Mouse (Mus musculus) C2C12 (cell line): Measurements from ENCODE around the gene Slc7a1.

Experiments
- CEBPB ChIP-seq: IDR thresholded peaks from one replicate; pipeline ENCODE4 v1.6.1; 2011; ENCODE audit warnings: low read depth, mild to moderate bottlenecking, control low read depth, moderate library complexity
- CTCF ChIP-seq: IDR thresholded peaks from one replicate; pipeline ENCODE4 v1.5.1; 2011; ENCODE audit not compliant: control insufficient read depth, insufficient read depth, insufficient read length
- MYOD1 ChIP-seq: IDR thresholded peaks from one replicate; pipeline ENCODE4 v1.6.1; 2011; ENCODE audit warnings: low read depth; ENCODE audit not compliant: control insufficient read depth, insufficient read length
- MYOG ChIP-seq: IDR thresholded peaks from one replicate; pipeline ENCODE4 v1.6.1; 2011; ENCODE audit not compliant: control insufficient read depth, insufficient read length; ENCODE audit errors: extremely low read depth
- USF1 ChIP-seq: IDR thresholded peaks from one replicate; pipeline ENCODE4 v1.6.1; 2011; ENCODE audit warnings: low read depth, mild to moderate bottlenecking, control low read depth, moderate library complexity

DNA sequence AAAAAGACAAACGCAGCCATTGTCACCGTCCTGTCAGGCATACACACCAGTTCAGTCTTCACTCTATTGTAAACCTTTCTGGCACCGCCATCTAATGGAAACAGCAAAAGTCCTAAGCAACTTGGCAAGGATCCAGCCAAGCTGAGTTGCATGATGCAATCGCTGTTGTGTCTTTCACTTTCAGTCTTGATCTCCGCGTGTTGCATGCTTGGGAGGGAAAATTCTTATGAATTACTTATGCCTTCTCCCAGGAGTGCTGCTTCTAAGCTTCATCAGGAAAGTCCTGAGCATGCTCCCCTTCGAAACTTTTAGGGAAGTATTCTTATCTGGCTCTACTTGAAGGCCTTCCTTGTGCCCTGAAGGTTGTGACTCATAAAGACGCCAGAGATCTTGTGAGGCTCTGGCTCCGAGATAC, 19.4 kb upstream of the Slc7a1 start:
- no peak for TF ChIP-seq CTCF
- no peak for TF ChIP-seq MYOG
- TF ChIP-seq USF1, result no peak
- TF ChIP-seq CEBPB, result peak; percentile 41
- TF ChIP-seq MYOD1, result no peak
